Mouse (Mus musculus) kidney, adult 2 months (tissue): ENCODE results near the gene Mecom.

ENCODE experiments used
- CTCF ChIP-seq: fragments of 200-500 bp; conservative IDR thresholded peaks from 2 replicates; pipeline ENCODE4 v1.5.1; 2011; ENCODE audit warnings: low read depth, mild to moderate bottlenecking, control low read depth, low read length, moderate library complexity, mixed read lengths; ENCODE audit not compliant: insufficient read depth, insufficient read length
- POLR2A ChIP-seq: fragments of 200-500 bp; IDR thresholded peaks from one replicate; pipeline ENCODE4 v1.6.1; 2011; ENCODE audit warnings: low read depth, low read length, control low read depth

DNA sequence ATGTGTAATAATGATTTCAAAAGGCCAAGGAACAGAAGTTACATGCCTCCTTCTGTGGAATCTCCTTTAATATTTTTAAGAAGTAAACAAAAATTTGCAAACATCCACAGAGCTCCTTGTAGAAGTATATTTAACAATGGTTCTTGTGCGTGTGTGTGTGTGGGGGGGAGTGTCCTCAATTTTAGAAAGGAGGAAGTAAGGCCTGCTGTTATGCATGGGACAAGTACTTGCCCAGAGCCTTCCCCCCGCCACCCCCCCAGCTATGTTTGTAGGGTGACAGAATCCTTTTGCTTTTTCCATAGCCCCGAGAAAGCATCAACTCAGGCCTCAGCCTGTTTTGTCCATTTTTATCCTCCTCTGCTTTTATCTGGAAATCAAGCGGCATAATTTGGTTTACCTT lies 137.0 kb downstream of the Mecom start:
- TF ChIP-seq CTCF (no peak), POLR2A (no peak)
